Mouse (Mus musculus): ENCODE results near the gene Plac8.

GRCm38 (mm10) chr5:100562702-100563101, 9.3 kb downstream of the Plac8 start:
- TF ChIP-seq CTCF (IDR thresholded peaks at IDR 0.05; ENCODE audit: control insufficient read depth, insufficient read depth, insufficient replicate concordance, low read depth, low read length) (no peak), POLR2A (IDR thresholded peaks at IDR 0.05; ENCODE audit: control insufficient read depth, low read depth, low read length) (no peak)
